Mouse (Mus musculus) kidney, adult 2 months (tissue): ENCODE measurements at regions not wholly inside any gene's neighbourhood (a gene's known extent, or its start where the extent isn't known, plus 50 kb on each side); places are given as distances from the start of the nearest gene placed in this dataset.

Experiments
- CTCF ChIP-seq: fragments of 200-500 bp; conservative IDR thresholded peaks from 2 replicates; pipeline ENCODE4 v1.5.1; 2011; ENCODE audit warnings: low read depth, mild to moderate bottlenecking, control low read depth, low read length, moderate library complexity, mixed read lengths; ENCODE audit not compliant: insufficient read depth, insufficient read length
- POLR2A ChIP-seq: fragments of 200-500 bp; IDR thresholded peaks from one replicate; pipeline ENCODE4 v1.6.1; 2011; ENCODE audit warnings: low read depth, low read length, control low read depth

DNA sequence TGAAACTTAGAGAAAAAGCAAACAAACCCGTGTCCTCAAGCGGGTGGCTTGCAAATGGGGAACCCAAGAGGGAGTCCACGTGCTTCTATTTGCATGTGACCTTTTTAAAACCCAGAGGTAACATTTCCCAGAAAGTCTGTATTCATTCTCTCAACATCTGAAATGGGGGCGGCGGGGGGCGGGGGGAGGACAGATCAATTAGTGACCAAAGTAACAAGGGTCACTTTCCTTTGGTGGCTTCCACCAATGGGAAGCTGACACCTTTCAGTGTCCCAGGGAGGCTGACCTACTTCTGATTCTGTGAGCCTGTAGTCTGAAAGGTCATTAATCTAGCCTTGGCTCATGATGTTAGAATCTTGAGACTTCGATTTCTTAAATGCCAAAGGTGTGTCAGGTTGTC is 236.0 kb downstream of the Gm11011 start:
- TF ChIP-seq POLR2A, result no peak
- TF ChIP-seq CTCF, result no peak
